Mouse (Mus musculus) kidney, postnatal 14 days (tissue): Measurements from ENCODE around the gene Efhc1.
"Not testable (repeated sequence)": the region's sequence is repeated elsewhere in the genome, so short reads cannot be mapped to it uniquely, and the experiment has no call there.

Source experiments
- DNase-seq: peaks from one replicate; pipeline ENCODE4 v3.0.0; 2022; ENCODE audit warnings: mixed read lengths

Efhc1 gene

DNA sequence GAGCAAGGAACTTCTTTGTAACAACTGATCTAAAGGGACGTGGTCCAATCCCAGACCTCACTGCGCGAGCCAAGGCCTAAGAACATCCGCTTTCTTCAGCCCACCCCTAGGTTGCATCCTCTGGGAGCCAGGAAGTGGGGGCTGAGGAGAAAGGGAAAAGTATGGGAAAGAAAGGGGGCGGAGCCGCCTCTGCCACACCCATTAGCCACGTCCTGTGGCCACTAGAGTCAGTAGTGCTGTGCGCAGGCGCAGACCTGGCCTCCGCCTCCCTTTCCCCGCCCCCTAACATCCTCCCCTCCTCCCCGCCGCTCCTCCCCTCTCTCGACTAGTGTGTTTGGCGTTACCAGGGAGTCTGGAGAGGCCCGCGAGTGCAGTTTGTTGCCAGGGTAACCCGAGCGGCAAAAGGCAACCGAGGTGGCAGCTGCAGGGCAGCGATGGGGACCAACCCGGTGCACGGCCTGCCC lies at the start of gene Efhc1:
Gene Efhc1 (plus strand): TSS at position 327 of the 464 bp plus-strand sequence.
- DNase-seq = peak; percentile 94

GRCm38 (mm10) chr1:20905501-20906127 lies 45.8 kb upstream of the Efhc1 start:
- no peak for DNase-seq

GRCm38 (mm10) chr1:20906128-20906515 lies 45.3 kb upstream of the Efhc1 start:
- no peak for DNase-seq

- DNase-seq = no peak
Measured at GRCm38 (mm10) chr1:20908541-20908940, 42.9 kb upstream of the Efhc1 start.

DNA sequence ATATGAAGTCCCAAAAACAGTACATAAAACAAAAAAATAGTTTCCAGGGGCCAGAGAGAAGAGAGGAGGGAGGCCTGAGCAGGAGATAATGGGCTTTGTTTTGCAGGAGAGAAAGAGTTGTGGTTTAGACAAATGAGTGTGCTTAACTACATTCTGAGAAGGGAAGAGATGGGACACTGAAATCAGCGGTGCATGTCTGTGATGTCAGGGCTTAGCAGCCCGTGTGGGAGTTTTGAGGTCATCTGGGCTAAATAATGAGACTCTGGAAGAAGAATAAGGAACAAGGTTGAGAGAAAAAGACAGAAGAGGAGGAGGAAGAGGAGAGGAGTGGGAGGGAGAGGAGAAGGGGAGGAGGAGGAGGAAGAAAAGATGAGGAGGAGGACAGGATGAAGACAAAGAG lies 39.3 kb upstream of the Efhc1 start:
- no peak for DNase-seq

DNA sequence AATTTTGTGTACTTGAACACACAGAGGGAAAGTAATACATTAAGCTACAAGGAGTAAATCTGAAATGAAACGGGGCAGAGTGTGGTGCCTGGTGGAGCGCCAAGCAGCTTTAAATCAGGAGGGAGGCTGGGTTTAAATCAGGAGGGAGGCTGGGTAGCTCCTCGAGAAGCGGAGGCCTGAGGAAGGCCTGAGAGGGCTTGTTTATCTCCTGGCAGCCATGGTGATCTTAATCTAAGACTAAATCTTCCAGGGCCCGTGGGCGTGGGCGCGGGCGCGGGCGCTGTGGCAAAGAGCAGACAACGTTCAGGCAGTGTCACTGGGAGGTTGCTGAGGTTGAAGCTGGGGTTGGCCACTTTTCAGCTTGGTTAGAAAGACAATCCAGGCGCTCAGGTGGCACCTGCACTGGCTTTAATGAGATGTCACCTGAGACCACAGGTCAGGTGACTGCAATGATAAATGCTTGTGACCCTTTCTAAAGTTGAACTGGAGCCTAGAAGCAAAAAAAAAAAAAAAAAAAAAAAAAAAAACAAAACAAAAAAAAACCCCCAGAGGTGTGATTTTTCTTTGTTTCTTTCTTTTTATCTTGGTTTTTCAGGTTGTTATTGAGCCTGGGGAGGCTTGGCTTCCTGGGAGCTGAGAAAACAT lies 38.8 kb upstream of the Efhc1 start:
- DNase-seq = no peak

- DNase-seq = no peak
Measured at GRCm38 (mm10) chr1:20914769-20915168, 36.7 kb upstream of the Efhc1 start.

GRCm38 (mm10) chr1:20915608-20916007 lies 35.8 kb upstream of the Efhc1 start:
- no peak for DNase-seq

- no peak for DNase-seq
Measured at GRCm38 (mm10) chr1:20917496-20918050, 33.9 kb upstream of the Efhc1 start.

GRCm38 (mm10) chr1:20919728-20920127 lies 31.7 kb upstream of the Efhc1 start:
- no peak for DNase-seq

DNA sequence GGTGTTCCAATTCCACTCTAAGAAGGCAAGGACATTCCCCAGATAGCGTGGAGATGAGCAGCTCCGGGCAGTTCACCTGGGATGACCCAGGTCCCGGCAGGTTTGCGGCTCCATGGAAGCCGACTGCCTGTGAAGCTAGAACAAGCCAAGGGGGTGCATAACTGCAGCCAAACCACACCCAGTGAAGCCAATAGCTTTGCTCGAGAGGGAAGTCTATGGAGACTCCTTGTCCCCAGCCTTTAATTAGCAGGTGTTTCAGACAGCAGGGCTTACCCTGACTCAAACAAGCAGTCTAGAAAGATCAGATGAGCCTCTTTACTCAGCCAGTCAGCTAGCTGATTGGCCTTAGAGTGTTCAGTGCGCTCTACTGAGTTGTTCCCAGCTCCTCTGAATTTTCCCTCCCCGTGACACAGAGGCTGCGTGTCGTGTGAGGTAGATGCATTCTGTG lies 30.3 kb upstream of the Efhc1 start:
- DNase-seq = no peak

GRCm38 (mm10) chr1:20922612-20923399 lies 28.6 kb upstream of the Efhc1 start:
- DNase-seq = peak; percentile 41

GRCm38 (mm10) chr1:20925324-20925723 lies 26.1 kb upstream of the Efhc1 start:
- not testable (repeated sequence) for DNase-seq

DNA sequence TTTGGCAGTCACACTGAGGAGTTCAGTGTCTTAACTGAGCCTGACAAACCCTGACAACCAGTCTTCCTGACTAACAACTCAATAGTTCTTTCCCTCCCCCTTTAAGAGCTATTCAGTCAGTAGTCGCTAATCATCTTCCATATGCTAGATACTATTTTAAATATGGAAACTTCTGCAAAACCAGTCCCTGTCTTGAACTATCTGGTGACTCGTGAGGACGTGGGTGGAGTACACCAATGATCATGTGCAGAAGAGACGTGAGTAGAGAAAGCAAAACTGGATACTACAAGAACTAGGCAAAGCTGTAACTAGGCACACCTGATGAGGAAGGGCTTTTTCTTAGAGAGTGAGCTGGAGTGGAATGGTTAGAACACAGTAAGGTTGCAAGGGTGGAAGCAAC lies 25.5 kb upstream of the Efhc1 start:
- no peak for DNase-seq

DNA sequence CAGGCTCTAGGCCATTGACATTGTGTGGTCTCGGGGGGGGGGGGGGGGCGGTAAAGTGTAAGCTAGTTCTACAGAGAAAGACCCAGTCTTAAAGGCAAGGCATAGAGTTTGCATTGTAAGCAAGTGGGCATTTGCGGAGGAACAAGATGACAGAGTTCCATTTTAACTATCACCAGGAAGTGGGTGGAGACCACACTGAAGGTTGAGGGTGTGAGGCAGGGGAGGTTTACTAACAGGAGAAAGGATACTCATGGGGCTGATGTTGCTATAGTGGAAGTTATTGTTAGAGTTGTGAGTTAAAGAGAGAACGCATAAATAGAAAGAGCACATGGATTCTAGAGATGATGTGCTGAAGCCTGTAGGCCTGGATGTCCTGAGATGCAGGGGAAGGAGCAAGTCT lies 25.1 kb upstream of the Efhc1 start:
- DNase-seq = no peak

GRCm38 (mm10) chr1:20928487-20928886 lies 22.9 kb upstream of the Efhc1 start:
- DNase-seq = no peak

- DNase-seq = peak; percentile 63
Measured at GRCm38 (mm10) chr1:20933457-20933856, 18.0 kb upstream of the Efhc1 start.

DNA sequence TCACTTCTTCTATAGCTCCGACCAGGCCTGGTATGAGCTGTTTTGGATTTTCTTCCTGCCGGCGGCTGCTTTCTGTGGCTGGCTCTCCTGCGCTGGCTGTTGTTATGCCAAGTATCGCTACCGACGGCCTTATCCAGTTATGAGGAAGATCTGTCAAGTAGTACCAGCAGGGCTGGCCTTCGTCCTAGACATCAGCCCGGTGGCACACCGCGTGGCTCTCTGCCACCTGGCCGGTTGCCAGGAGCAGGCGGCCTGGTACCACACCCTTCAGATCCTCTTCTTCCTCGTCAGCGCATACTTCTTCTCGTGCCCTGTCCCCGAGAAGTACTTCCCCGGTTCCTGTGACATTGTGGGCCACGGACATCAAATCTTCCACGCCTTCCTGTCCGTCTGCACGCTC lies 16.3 kb upstream of the Efhc1 start:
- DNase-seq = no peak

GRCm38 (mm10) chr1:20939046-20939445 lies 12.4 kb upstream of the Efhc1 start:
- DNase-seq = peak; percentile 78

GRCm38 (mm10) chr1:20940151-20940550 lies 11.3 kb upstream of the Efhc1 start:
- peak; percentile 68 for DNase-seq

- no peak for DNase-seq
Measured at GRCm38 (mm10) chr1:20941322-20941721, 10.1 kb upstream of the Efhc1 start.

DNA sequence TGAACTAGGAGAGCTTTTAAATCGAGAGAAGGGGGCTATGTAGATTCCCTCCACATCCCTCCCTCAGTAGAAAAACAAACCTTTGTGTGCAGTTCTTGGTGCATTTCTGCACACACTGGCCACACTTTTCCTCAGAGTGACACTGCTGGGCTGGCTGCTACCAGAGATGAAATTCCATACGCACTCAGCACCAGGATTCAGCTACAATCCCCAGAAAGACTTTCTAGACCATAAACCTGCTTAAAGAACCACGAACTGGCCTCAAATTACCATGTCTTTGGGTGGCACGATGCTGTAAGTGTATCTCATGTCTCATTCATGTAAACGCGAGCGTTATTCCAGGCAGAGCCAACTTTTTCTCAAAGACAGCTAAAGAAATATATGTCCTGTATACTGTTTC lies 9.6 kb upstream of the Efhc1 start:
- DNase-seq = no peak

- no peak for DNase-seq
Measured at GRCm38 (mm10) chr1:20943016-20943415, 8.4 kb upstream of the Efhc1 start.

- DNase-seq = no peak
Measured at GRCm38 (mm10) chr1:20951799-20952198, 373 bp downstream of the Efhc1 start.
